Mouse (Mus musculus) monocyte, adult 59 days (primary cell): ENCODE results near the gene Vmn1r148. TPM values are rescaled to one million over a fixed set of nuclear protein-coding genes. Genes with fewer than 3 reads are reported as not detected.

ENCODE experiments used
- total RNA-seq, 2 experiments: library from RNA; stranded (reverse); gene quantifications; one replicate each; pipeline ENCODE4 v1.2.4; 2023

The Vmn1r148 gene
- not detected for total RNA-seq

DNA sequence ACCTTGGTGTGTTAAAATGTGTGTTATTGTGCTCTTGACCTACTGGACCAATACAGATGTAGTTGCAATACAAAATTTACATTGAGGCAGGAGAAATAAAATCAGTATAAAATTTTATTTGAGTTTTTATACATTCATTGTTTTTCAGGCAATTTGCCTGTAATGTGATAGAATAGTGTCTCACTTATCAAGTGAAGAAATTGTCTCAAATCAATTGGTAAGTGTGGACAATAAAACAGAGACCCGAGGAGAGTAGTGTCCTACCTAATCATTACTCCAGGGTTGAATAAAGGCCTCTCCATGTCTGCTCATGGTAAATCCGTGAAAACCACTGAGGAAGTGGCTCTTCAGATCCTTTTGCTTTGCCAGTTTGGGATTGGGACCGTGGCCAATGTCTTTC is at the start of gene Vmn1r148:
TSS of gene Vmn1r148 (plus strand) at position 301 of the 400 bp plus-strand sequence.

DNA sequence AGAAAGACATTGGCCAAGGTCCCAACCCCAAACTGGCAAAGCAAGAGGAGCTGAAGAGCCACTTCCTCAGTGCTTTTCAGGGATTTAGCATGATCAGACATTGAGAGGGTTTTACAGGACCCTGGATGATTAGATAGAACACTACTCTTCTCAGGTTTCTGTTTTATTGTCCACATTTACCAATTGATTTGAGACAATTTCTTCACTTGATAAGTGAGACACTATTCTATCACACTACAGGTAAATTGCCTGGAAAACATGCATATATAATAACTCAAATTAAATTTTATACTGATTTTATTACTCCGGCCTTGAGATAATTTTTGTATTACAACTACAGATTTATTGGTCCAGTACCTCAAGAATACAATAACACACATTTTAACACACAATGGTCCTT is 42.4 kb upstream of the Vmn1r148 start, which contains the start of gene Gm8660:
TSS of gene Gm8660 (minus strand) at position 101 of the 400 bp plus-strand sequence.

DNA sequence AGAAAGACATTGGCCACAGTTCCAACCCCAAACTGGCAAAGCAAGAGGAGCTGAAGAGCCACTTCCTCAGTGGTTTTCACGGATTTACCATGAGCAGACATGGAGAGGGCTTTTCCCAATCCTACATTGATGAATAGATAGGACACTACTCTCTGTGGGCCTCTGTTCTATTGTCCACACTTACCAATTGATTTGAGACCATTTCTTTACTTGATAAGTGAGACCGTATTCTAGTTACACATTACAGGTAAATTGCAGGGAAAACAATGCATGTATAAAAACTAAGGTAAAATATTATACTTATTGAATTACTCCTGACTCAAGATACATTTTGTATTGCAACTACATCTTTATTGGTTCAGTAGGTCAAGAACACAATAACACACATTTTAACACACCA is 24.7 kb downstream of the Vmn1r148 start, which contains the start of gene Vmn1r149:
TSS of gene Vmn1r149 (minus strand) at position 101 of the 400 bp plus-strand sequence.

DNA sequence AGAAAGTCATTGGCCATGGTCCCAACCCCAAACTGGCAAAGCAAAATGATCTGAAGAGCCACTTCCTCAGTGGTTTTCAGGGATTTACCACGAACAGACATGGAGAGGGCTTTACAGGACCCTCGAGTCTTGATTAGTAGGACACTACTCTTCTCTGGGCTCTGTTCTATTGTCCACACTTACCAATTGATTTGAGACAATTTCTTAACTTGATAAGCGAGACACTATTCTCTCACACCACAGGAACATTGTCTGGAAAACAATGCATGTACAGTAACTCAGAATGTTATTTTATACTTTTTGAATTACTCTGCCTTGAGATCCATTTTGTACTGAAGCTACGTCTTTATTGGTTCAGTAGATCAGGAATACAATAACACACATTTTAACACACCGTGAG is 50.6 kb downstream of the Vmn1r148 start, which contains the start of gene Gm10665:
TSS of gene Gm10665 (minus strand) at position 101 of the 400 bp plus-strand sequence.

Other genes with a start within 250 kb of the Vmn1r148 start
- not detected for gene Vmn1r142, start 249.5 kb upstream of the Vmn1r148 start, total RNA-seq
- gene Vmn1r143, start 224.2 kb upstream of the Vmn1r148 start, total RNA-seq = not detected
- gene Gm8653, start 212.3 kb upstream of the Vmn1r148 start, total RNA-seq = not detected
- not detected for gene Gm8453, start 184.1 kb upstream of the Vmn1r148 start, total RNA-seq
- not detected for gene Gm4187, start 83.9 kb upstream of the Vmn1r148 start, total RNA-seq
- not detected for gene Gm8660, start 42.5 kb upstream of the Vmn1r148 start, total RNA-seq
- not detected for gene Vmn1r149, start 24.6 kb downstream of the Vmn1r148 start, total RNA-seq
- gene Gm10665, start 50.5 kb downstream of the Vmn1r148 start, total RNA-seq = not detected
- not detected for gene Vmn1r151, start 86.1 kb downstream of the Vmn1r148 start, total RNA-seq
- not detected for gene Vmn1r152, start 109.4 kb downstream of the Vmn1r148 start, total RNA-seq
- gene Gm8677, start 121.3 kb downstream of the Vmn1r148 start, total RNA-seq = not detected
- gene Gm4201, start 151.8 kb downstream of the Vmn1r148 start, total RNA-seq = not detected
- not detected for gene Gm4565, start 174.5 kb downstream of the Vmn1r148 start, total RNA-seq
- gene Vmn1r155, start 244.4 kb downstream of the Vmn1r148 start, total RNA-seq = not detected